Mouse (Mus musculus) liver, adult (tissue): ENCODE measurements around the gene Cryba1.

Experiments
- GATA4 ChIP-seq: IDR thresholded peaks from 2 replicates; pipeline ENCODE4 v1.6.1; 2014; ENCODE audit warnings: mild to moderate bottlenecking, low read length; ENCODE audit not compliant: insufficient replicate concordance

Cryba1 gene

DNA sequence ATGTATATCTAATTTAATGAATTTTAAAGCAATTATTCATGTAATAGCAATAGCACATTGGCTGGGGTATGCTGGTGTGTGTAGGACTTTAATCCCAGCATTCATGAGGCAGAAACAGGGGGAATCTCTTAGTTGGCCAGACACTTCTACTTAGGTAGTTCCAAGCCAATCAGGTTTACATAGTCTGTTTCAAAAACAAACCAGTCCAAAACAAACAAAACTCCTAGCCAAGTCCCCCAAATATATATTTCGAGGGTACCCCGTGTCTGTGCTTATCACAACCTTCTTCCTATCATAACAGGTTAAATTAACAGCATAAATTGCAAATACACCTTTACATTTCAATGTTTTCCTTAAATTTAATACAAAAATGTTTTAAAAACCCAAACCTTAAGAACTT is 40.2 kb downstream of the Cryba1 start:
- no peak for TF ChIP-seq GATA4

DNA sequence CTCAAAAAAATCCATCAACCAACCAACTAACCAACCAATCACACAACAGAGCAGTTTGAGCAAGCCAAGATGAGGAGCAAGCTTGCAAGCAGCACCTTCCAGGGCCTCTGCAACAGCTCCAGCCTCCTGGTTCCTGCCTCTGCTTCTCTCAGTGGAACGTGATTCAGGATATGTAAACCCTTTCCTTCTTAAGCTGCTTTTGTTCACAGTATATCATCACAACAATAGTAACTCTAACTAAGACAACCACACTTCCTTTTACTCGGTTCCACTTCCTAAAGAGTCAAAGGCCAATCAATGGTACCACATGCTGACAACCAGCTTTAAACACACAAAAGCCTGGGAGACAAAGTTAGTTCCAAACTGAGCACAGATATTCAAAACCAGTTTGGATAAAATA is 45.1 kb downstream of the Cryba1 start:
- no peak for TF ChIP-seq GATA4

DNA sequence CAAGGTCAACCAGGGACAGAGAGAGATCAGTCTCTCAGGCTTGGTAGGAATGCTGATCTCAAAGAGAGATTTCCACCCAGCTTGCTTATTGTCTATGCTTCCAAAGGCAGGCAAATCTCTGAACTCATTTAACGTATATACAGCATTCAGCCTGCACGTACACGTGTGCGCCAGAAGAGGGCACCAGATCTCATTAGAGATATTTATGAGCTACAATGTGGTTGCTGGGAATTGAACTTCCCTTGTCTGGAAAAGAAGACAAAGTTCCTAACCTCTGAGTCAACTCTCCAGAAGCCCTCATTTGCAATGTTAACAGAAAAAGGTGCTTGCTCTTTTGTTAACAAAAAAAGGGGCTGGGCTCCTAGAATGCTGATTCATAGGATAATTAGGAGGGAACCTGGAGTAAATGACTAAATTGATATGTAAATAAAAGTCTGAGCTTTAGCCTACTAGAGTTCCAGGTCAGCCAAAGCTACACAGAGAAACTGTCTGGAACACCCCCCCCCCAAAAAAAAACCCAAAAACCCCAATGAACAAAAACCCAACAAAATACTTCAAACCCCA is 51.6 kb downstream of the Cryba1 start:
- TF ChIP-seq GATA4 = no peak

DNA sequence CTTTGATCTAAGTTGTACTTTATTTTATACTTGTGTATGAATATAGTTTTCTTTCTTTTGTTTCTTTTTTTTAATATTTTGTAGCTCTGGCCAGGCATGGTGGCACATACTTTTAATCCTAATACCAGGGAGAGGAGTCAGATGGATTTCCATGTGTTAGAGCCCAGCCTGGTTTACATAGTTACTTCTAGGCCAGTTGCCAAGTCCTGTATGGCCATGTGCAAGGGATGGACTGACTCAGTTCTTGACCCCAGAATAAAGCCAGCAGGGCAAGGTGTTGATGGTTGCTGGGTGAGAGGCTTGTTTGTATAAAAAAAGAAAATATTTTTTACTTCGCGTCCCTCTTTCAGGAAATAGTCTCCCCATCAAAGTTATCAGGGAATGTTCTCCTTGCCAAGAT is 52.3 kb downstream of the Cryba1 start:
- TF ChIP-seq GATA4 = no peak
